Mouse (Mus musculus) intestine, embryonic 15.5 days (tissue): ENCODE data around the gene Lsm12. TPM values are rescaled to one million over a fixed set of nuclear protein-coding genes. Genes with fewer than 3 reads are reported as not detected.

Experiments
- ATAC-seq: fragments of 200-750 bp; cut with Nextera tagmentation; 2 replicates; pipeline ENCODE4 v1.8.0; 2017; ENCODE audit warnings: moderate TSS enrichment, moderate library complexity
- H3K27ac ChIP-seq: fragments of 300-500 bp; sonication (generic); 2 replicates; pipeline ENCODE4 v1.5.1; 2015; ENCODE audit warnings: mild to moderate bottlenecking, inconsistent platforms
- H3K27me3 ChIP-seq: fragments of 300-500 bp; sonication (generic); replicated peaks from 2 replicates; pipeline ENCODE4 v1.6.1; 2015; ENCODE audit warnings: inconsistent platforms
- H3K36me3 ChIP-seq: fragments of 300-500 bp; sonication (generic); 2 replicates; pipeline ENCODE4 v1.6.1; 2015; ENCODE audit warnings: inconsistent platforms
- H3K4me1 ChIP-seq: fragments of 300-500 bp; sonication (generic); replicated peaks from 2 replicates; pipeline ENCODE4 v1.6.1; 2015; ENCODE audit warnings: inconsistent platforms
- H3K4me2 ChIP-seq: fragments of 300-500 bp; sonication (generic); replicated peaks from 2 replicates; pipeline ENCODE4 v1.6.1; 2015; ENCODE audit warnings: mild to moderate bottlenecking, inconsistent platforms
- H3K4me3 ChIP-seq: fragments of 300-500 bp; sonication (generic); replicated peaks from 2 replicates; pipeline ENCODE4 v1.5.1; 2015; ENCODE audit warnings: inconsistent platforms
- H3K9ac ChIP-seq: fragments of 300-500 bp; sonication (generic); 2 replicates; pipeline ENCODE4 v1.6.1; 2015; ENCODE audit warnings: inconsistent platforms
- H3K9me3 ChIP-seq: fragments of 300-500 bp; sonication (generic); 2 replicates; pipeline ENCODE4 v1.6.1; 2016; ENCODE audit warnings: inconsistent platforms
- WGBS: fragments of 180-500 bp; shearing (Covaris S2); methylation state at CpG from one replicate; pipeline ENCODE4 v1.1.7; 2015; 5-methylcytosine and 5-hydroxymethylcytosine counted together
- polyA plus RNA-seq: library from polyadenylated mRNA; unstranded; fragments of >200 nt; fragmentation: Nextera tagmentation; extraction: Ambion mirVana; gene quantifications from 2 replicates; pipeline ENCODE4 v1.2.1, GENCODE M21; 2015

Gene Lsm12
- polyA plus RNA-seq, 1 experiment from 2014 or later: 140 TPM

DNA sequence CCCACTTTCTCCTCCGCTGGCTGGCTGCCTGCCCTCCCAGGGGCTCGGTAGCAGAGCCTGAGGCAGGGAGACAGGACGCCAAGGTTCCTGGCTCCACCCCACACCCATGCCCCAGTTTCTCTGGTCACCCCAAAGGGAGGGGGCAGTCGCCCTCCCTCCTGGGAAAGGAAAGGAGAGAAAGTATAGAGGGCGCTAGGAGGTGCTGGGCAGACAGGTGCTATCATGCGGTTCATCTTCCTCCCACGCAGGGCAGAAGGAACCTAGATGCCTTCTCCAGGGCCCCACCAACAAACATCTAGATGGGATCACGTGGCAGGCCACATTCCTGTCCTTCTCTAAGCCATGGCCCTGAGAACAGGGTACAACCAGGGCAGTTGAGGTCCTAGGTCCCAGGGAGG is 36.9 kb upstream of the Lsm12 start:
- Histone ChIP-seq H3K4me1 (peaks cover 86% of the 10 kb centered on the region), H3K4me2 (no peak overlapping the region), H3K9ac (no peak overlapping the region), H3K27ac (no peak overlapping the region), H3K36me3 (no peaks in the 10 kb centered on the region), H3K4me3 (no peak overlapping the region), H3K27me3 (no peaks in the 10 kb centered on the region), H3K9me3 (no peaks in the 10 kb centered on the region)
- WGBS: 68% methylated on average over 8 of the region's 8 CpGs
- no peak for ATAC-seq

DNA sequence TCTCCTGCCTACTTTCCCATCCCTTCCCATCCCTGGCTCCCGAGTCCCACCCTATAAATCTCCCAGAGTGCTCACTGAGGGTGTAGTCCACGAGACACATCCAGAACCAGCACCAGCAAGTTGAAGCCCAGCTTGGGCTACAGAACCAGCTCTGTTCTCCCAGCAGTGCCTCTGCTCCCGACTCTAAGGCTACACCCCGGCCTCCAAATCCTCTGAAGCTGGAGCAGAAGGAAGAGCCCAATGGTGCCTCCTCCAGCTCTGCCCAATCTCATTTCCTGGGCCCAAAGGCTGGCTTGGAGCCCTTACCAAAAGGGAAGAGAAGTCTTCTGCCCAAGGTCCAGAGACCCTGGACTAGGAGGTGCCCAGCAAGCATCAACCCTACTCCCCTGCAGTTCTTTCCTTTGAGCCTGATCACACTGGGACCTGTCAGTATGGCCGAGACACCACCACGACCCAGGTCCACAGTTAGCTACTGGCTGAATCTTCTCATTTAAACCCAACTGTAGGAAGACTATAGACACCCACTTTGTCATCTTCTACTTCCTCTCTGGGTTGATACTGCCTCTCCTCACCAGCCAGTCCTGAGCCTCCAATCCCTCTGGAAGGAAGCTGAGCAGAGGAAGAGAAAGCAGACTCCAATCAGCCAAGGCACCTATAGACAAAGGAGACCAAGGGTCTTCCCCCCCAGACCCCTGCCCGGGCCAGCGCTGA is 36.3 kb upstream of the Lsm12 start:
- H3K4me3 ChIP-seq: no peak overlapping the region
- no peaks in the 10 kb centered on the region for H3K36me3 ChIP-seq
- 79% methylated on average over 8 of the region's 8 CpGs for WGBS
- no peak overlapping the region for H3K4me2 ChIP-seq
- peaks cover 86% of the 10 kb centered on the region for H3K4me1 ChIP-seq
- no peak overlapping the region for H3K9ac ChIP-seq
- no peaks in the 10 kb centered on the region for H3K27me3 ChIP-seq
- H3K27ac ChIP-seq: no peak overlapping the region
- H3K9me3 ChIP-seq: no peaks in the 10 kb centered on the region
- ATAC-seq: no peak

DNA sequence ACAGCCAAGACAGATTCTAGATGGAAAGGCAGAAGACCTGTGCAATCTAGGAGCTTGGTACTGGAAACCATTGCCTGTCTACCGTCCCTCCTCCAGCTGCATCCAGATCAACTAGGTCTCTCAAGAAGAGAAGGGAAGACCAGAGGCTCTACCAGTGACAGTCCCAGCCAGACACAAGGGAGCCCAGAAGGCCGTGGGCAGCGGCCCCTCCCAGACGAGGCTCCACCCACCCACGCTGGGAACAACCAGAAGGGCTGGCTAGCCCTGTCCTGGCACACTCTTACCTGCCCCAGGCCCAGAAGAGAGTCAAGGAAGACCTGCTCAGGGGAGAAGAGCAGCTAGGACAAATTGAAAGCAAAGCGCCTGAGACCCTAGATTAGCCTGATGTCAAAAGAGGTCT is 35.4 kb upstream of the Lsm12 start:
- no peak for ATAC-seq
- Histone ChIP-seq H3K4me2 (no peak overlapping the region), H3K27ac (0 out of 2 replicates have a peak overlapping the region, but pooled peaks have one; percentile 92), H3K4me1 (peaks cover 87% of the 10 kb centered on the region), H3K4me3 (no peak overlapping the region), H3K36me3 (no peaks in the 10 kb centered on the region), H3K27me3 (no peaks in the 10 kb centered on the region), H3K9me3 (no peaks in the 10 kb centered on the region), H3K9ac (no peak overlapping the region)
- 49% methylated on average over 6 of the region's 6 CpGs for WGBS

DNA sequence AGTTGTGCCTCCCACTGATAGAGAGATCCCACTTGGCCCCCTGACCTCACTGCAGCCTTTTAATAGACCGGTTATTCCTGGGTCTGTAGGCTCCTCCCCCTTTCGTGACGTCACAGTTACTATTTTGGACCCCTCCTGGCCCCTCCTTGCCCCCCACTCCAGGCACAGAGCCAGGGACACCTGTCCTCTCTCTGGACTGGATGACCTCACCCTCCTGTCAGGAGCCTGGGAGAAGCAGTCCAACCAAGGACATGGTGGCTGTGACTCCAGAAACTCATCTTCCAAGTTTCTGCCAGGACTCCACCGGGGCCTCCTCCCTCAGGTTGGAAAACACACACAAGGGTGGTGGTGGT is 34.9 kb upstream of the Lsm12 start:
- Histone ChIP-seq H3K9me3 (no peaks in the 10 kb centered on the region), H3K4me1 (peaks cover 87% of the 10 kb centered on the region), H3K4me2 (no peak overlapping the region), H3K27me3 (no peaks in the 10 kb centered on the region), H3K36me3 (no peaks in the 10 kb centered on the region), H3K4me3 (no peak overlapping the region), H3K9ac (no peak overlapping the region), H3K27ac (peak overlapping the region; percentile 92)
- WGBS: 42% methylated on average over 4 of the region's 4 CpGs
- ATAC-seq: no peak

DNA sequence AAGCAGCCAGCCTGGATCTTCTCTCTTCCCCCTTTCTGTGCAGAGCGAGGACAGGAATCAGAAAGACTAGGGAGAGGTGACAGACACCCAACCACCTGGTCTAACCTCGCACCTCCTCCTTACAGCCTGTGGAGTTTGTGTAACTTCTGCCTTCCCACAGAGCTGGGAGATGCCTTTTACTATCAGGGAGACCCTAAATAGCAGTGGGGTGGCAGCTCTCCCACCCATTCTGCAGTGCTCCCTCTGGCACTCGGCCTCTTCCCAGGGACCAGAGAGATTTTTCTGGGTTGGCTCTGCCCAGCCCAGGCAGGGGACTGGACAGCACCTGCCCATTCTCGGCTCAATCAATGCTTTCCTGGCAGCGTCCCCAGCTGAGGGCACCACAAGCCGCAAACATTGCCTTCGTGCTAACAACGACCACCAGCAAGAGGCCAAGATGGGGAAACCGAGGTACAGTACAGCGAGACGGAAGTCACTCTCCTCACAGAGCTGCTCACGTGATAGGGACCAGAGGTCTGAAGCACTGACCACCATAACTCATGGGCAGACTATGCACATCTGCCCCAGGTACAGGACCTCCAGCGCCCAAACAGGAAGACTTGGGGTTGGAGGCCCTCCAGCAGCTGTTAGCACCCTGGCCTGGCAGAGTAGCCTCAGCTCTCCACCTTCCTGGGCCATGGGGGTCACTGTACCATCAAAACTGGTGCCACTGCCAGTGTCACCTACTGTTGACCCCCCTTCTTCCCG is 34.3 kb upstream of the Lsm12 start:
- Histone ChIP-seq H3K36me3 (no peaks in the 10 kb centered on the region), H3K4me2 (peak overlapping the region; percentile 95), H3K27ac (peak overlapping the region; percentile 92), H3K4me1 (peaks cover 87% of the 10 kb centered on the region), H3K9ac (peak overlapping the region; percentile 68; the same call in 1 of the 2 replicates), H3K27me3 (no peaks in the 10 kb centered on the region), H3K4me3 (peak overlapping the region; percentile 51; the same call in 1 of the 2 replicates), H3K9me3 (no peaks in the 10 kb centered on the region)
- WGBS: 51% methylated on average over 14 of the region's 14 CpGs
- no peak for ATAC-seq

DNA sequence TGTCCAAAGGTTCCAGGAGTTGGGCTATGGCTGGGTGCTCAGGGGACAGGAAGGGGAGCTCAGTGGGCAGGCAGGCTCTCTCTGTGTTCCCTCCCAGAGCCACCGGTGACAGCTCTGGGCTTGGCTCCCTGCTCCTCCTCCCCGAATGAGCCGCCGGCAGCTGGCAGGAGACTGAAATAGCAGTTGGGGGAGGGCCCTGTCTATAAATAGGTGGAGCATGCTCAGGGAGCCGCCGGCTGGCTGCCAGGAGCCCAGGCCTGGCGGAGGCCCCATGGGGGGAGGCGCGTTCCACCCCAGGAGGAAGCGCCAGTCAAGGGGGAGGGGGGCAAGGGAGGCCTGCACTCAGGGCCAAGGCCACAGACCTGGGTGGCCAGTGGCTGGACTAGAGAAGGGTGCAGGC is 33.7 kb upstream of the Lsm12 start:
- peak; percentile 89 for ATAC-seq
- WGBS: under 1% methylated on average over 10 of the region's 10 CpGs

DNA sequence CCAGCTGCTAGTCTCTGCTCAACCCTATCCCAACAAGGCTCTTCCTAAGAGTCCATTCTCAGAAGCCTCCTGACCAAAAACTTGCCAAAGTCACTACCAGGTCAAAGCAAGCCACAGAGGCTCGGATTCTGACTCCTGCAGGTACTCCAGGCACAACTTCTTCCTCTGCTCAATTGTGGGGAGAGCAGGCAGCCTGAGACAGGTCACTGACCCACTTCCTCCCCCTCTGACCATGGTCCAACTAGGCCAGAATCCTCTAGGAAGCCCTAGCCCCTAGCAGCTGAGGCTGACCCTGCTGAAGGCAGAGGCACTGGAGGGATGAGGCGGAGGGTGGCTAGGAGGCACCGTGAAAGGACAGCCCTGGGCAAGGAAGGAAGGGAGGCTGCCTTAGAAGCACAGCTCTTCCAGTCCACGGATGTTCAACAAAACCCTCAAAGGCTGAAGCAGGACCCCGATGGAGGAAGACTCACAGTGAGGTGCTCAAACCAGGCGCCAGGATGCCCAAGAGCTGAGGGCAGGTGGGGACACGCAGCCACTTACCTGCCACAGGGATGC is 32.9 kb upstream of the Lsm12 start:
- no peak for ATAC-seq
- Histone ChIP-seq H3K27me3 (no peaks in the 10 kb centered on the region), H3K27ac (peak overlapping the region; percentile 92), H3K36me3 (no peaks in the 10 kb centered on the region), H3K4me3 (peak overlapping the region; percentile 51), H3K9ac (peak overlapping the region; percentile 68), H3K4me1 (peaks cover 85% of the 10 kb centered on the region), H3K9me3 (no peaks in the 10 kb centered on the region), H3K4me2 (peak overlapping the region; percentile 95)
- WGBS: 49% methylated on average over 7 of the region's 7 CpGs

More for the DNA sequence above, 33.7 kb upstream of the Lsm12 start:
- H3K4me1 ChIP-seq: peaks cover 87% of the 10 kb centered on the region
- peak overlapping the region; percentile 95 for H3K4me2 ChIP-seq
- peak overlapping the region; percentile 51 for H3K4me3 ChIP-seq
- H3K9me3 ChIP-seq: no peaks in the 10 kb centered on the region
- peak overlapping the region; percentile 68 for H3K9ac ChIP-seq
- peak overlapping the region; percentile 92 for H3K27ac ChIP-seq
- H3K36me3 ChIP-seq: no peaks in the 10 kb centered on the region
- no peaks in the 10 kb centered on the region for H3K27me3 ChIP-seq

DNA sequence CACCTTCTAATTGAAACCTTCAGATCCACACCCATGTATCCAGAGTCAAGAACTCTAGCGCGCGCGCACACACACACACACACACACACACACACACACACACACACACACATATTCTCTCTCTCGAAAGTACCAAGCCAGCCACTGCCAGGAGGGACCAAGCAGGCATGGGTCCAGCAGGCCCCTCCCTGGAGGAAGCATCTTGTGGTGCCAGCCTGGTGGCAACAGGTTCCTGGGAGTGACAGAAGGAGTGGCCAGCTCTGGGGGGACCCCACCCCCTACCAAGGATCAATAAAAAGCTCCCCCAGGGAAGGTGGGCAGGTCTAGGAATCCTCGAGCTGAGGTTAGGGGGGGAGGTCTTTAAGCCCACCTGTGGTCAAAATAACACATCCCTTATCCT is 32.3 kb upstream of the Lsm12 start:
- peak overlapping the region; percentile 92 for H3K27ac ChIP-seq
- H3K9me3 ChIP-seq: no peaks in the 10 kb centered on the region
- H3K4me3 ChIP-seq: peak overlapping the region; percentile 51
- no peaks in the 10 kb centered on the region for H3K36me3 ChIP-seq
- no peaks in the 10 kb centered on the region for H3K27me3 ChIP-seq
- H3K4me2 ChIP-seq: peak overlapping the region; percentile 95
- peak overlapping the region; percentile 68 for H3K9ac ChIP-seq
- 51% methylated on average over 6 of the region's 6 CpGs for WGBS
- H3K4me1 ChIP-seq: peaks cover 81% of the 10 kb centered on the region
- no peak for ATAC-seq

DNA sequence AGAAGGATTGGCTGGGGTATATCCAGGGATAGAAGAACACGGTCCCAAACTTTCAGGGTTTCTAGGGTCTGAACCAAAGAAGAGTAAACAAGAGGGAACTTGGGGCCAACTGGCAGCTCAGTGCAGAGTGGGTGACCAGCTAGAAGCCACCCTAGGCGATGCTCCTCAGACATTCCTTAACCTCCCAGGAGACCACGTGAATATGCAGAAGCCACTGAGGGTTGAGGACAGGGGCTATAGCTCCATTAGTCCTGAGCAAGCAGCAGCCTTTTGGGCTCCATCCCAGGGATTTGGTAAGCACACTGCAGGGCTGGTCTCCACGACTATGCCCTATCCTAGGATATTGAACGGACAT is 31.8 kb upstream of the Lsm12 start:
- WGBS: 33% methylated on average over 5 of the region's 5 CpGs
- H3K27me3 ChIP-seq: no peaks in the 10 kb centered on the region
- H3K4me3 ChIP-seq: peak overlapping the region; percentile 51
- ATAC-seq: no peak; the same call in 1 of the 2 replicates
- H3K9ac ChIP-seq: peak overlapping the region; percentile 22; the same call in 1 of the 2 replicates
- peak overlapping the region; percentile 95 for H3K4me2 ChIP-seq
- no peaks in the 10 kb centered on the region for H3K36me3 ChIP-seq
- no peaks in the 10 kb centered on the region for H3K9me3 ChIP-seq
- peak overlapping the region; percentile 92 for H3K27ac ChIP-seq
- H3K4me1 ChIP-seq: peaks cover 80% of the 10 kb centered on the region

DNA sequence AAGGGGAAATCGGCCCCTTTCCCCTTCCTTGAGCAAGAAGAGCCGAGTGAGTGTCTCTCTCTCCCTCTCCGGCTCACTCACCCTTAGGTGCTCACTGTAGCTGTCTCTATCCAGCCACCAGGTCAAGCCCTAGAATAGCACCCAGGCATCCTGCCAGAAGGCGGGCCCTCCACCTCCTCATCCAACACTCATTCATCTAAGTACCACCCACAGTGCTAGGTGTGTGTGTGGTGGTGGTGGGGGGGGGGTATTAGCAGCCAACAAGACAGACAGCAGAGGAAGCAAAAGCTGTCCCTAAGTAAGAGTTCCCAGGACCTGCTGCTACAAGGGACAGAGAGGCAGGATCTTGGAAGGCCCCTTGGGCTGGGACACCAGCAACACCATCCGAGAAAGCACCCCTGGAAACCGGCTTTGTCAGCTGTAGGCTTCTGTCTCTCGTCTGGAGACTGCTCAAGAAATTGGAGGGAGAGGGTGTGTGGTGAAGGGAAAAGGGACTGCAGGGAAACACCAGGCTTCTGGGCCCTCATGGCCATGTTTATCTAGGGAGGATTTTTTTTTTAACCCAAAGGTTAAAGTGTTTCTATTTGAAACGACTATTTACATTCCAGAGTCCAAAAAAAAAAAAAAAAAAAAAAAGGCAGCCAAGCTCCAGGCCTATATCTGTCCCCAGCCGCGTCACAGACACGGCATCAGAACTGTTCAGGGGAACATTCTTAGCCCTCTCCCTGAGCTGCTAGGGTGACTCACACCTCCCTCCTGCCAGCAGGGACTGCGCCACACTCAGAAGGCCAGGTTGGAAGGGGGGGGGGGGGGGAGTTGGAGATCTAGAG is 31.2 kb upstream of the Lsm12 start:
- no peak overlapping the region; the same call in 1 of the 2 replicates for H3K9ac ChIP-seq

DNA sequence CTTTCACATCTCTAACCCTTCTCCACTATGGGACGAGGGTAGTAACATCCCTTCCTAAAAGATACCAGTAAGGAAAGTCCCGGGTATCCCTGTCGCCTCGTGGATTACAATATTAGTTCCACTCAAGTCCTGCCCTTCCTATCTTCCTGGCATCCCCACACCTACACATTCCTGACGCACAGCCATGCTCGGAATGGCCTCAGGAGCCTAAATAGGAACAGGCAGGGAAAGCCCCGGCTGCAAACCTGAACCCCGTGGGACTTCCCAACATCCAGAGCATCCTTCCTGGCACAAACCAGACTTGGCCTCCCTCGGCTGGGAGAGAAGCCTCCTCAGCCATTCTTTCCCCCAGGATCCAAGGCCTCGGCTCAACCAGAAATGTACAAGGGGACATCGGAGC is 30.4 kb upstream of the Lsm12 start:
- Histone ChIP-seq H3K27ac (peak overlapping the region; percentile 74), H3K4me1 (peaks cover 83% of the 10 kb centered on the region), H3K4me3 (peak overlapping the region; percentile 9), H3K27me3 (no peaks in the 10 kb centered on the region), H3K9ac (no peak overlapping the region; the same call in 1 of the 2 replicates), H3K9me3 (no peaks in the 10 kb centered on the region), H3K36me3 (no peaks in the 10 kb centered on the region), H3K4me2 (peak overlapping the region; percentile 95)
- no peak for ATAC-seq
- 61% methylated on average over 11 of the region's 11 CpGs for WGBS

More for the DNA sequence above, 31.2 kb upstream of the Lsm12 start:
- peak; percentile 63 for ATAC-seq
- Histone ChIP-seq H3K4me2 (peak overlapping the region; percentile 95), H3K4me1 (peaks cover 82% of the 10 kb centered on the region), H3K27ac (peak overlapping the region; percentile 92), H3K36me3 (no peaks in the 10 kb centered on the region), H3K27me3 (no peaks in the 10 kb centered on the region), H3K9me3 (no peaks in the 10 kb centered on the region), H3K4me3 (peak overlapping the region; percentile 51)
- 16% methylated on average over 12 of the region's 12 CpGs for WGBS
